Mouse (Mus musculus) heart, embryonic 10.5 days (tissue): ENCODE measurements at regions not wholly inside any gene's neighbourhood (a gene's known extent, or its start where the extent isn't known, plus 50 kb on each side); places are given as distances from the start of the nearest gene placed in this dataset.
A peak's percentile ranks its signal among the peaks of the same experiment; 100 is the strongest.

Source experiments
- DNase-seq: peaks from one replicate; pipeline ENCODE4 v3.0.0-alpha.2; 2017; ENCODE audit warnings: low spot score
- H3K27ac ChIP-seq: fragments of 300-500 bp; sonication (generic); 2 replicates; pipeline ENCODE4 v1.5.1; 2016; ENCODE audit warnings: mild to moderate bottlenecking
- H3K27me3 ChIP-seq: fragments of 300-500 bp; sonication (generic); 2 replicates; pipeline ENCODE4 v1.6.1; 2016; ENCODE audit warnings: mild to moderate bottlenecking; ENCODE audit not compliant: poor library complexity, insufficient read depth, severe bottlenecking
- H3K36me3 ChIP-seq: fragments of 300-500 bp; sonication (generic); 2 replicates; pipeline ENCODE4 v1.6.1; 2016; ENCODE audit warnings: mild to moderate bottlenecking, moderate library complexity
- H3K4me1 ChIP-seq: fragments of 300-500 bp; sonication (generic); 2 replicates; pipeline ENCODE4 v1.6.1; 2016; ENCODE audit warnings: mild to moderate bottlenecking
- H3K4me3 ChIP-seq: fragments of 300-500 bp; sonication (generic); 2 replicates; pipeline ENCODE4 v1.5.1; 2016; ENCODE audit warnings: mild to moderate bottlenecking, moderate library complexity
- H3K9me3 ChIP-seq: fragments of 300-500 bp; sonication (generic); 2 replicates; pipeline ENCODE4 v1.6.1; 2016; ENCODE audit warnings: mild to moderate bottlenecking, moderate library complexity
- WGBS: fragments of 180-500 bp; shearing (Covaris S2); methylation state at CpG from one replicate; pipeline ENCODE4 v1.1.7; 2016; 5-methylcytosine and 5-hydroxymethylcytosine counted together

GRCm38 (mm10) chr12:71401621-71402416, 92.1 kb downstream of the Dact1 start:
- Histone ChIP-seq H3K36me3 (no peaks in the 10 kb centered on the region), H3K9me3 (no peaks in the 10 kb centered on the region), H3K4me3 (no peak overlapping the region), H3K27ac (no peak overlapping the region), H3K27me3 (no peaks in the 10 kb centered on the region), H3K4me1 (peaks cover 19% of the 10 kb centered on the region)
- 20% methylated on average over 6 of the region's 6 CpGs for WGBS
- no peak for DNase-seq

- Histone ChIP-seq H3K27ac (no peak overlapping the region), H3K4me3 (no peak overlapping the region), H3K36me3 (no peaks in the 10 kb centered on the region), H3K4me1 (peaks cover 1% of the 10 kb centered on the region), H3K27me3 (no peaks in the 10 kb centered on the region), H3K9me3 (no peaks in the 10 kb centered on the region)
- WGBS = 37% methylated on average over 3 of the region's 3 CpGs
- DNase-seq = no peak
Measured at GRCm38 (mm10) chr12:71407294-71407693, 97.6 kb downstream of the Dact1 start.

GRCm38 (mm10) chr12:71408396-71409050, 98.8 kb downstream of the Dact1 start:
- H3K27ac ChIP-seq = no peak overlapping the region
- H3K9me3 ChIP-seq = no peaks in the 10 kb centered on the region
- 42% methylated on average over 3 of the region's 3 CpGs for WGBS
- 0 out of 2 replicates have a peak, but pooled peaks cover 3% of the 10 kb centered on the region for H3K27me3 ChIP-seq
- H3K4me3 ChIP-seq = no peak overlapping the region
- no peaks in the 10 kb centered on the region for H3K4me1 ChIP-seq
- no peaks in the 10 kb centered on the region for H3K36me3 ChIP-seq
- no peak for DNase-seq

- no peak overlapping the region for H3K27ac ChIP-seq
- no peaks in the 10 kb centered on the region for H3K9me3 ChIP-seq
- 75% methylated on average over 3 of the region's 3 CpGs for WGBS
- no peak overlapping the region for H3K4me3 ChIP-seq
- H3K36me3 ChIP-seq = no peaks in the 10 kb centered on the region
- 0 out of 2 replicates have a peak, but pooled peaks cover 3% of the 10 kb centered on the region for H3K27me3 ChIP-seq
- no peaks in the 10 kb centered on the region for H3K4me1 ChIP-seq
- no peak for DNase-seq
Measured at GRCm38 (mm10) chr12:71412331-71412730, 102.6 kb downstream of the Dact1 start.

- no peak overlapping the region for H3K27ac ChIP-seq
- no peak overlapping the region for H3K4me3 ChIP-seq
- no peaks in the 10 kb centered on the region for H3K9me3 ChIP-seq
- H3K36me3 ChIP-seq = no peaks in the 10 kb centered on the region
- 0 out of 2 replicates have a peak, but pooled peaks cover 3% of the 10 kb centered on the region for H3K27me3 ChIP-seq
- no peaks in the 10 kb centered on the region for H3K4me1 ChIP-seq
- DNase-seq = no peak
- WGBS = 87% methylated on average over 2 of the region's 2 CpGs
Measured at GRCm38 (mm10) chr12:71416968-71417367, 107.3 kb downstream of the Dact1 start.

- no peak for DNase-seq
- H3K27ac ChIP-seq = no peak overlapping the region
- H3K9me3 ChIP-seq = no peaks in the 10 kb centered on the region
- no peaks in the 10 kb centered on the region for H3K36me3 ChIP-seq
- H3K4me1 ChIP-seq = no peaks in the 10 kb centered on the region
- 69% methylated on average over 7 of the region's 7 CpGs for WGBS
- H3K27me3 ChIP-seq = no peaks in the 10 kb centered on the region
- H3K4me3 ChIP-seq = no peak overlapping the region
Measured at GRCm38 (mm10) chr12:71418186-71418585, 108.5 kb downstream of the Dact1 start.

GRCm38 (mm10) chr12:71419161-71419560, 109.5 kb downstream of the Dact1 start:
- H3K36me3 ChIP-seq = no peaks in the 10 kb centered on the region
- H3K27me3 ChIP-seq = no peaks in the 10 kb centered on the region
- H3K27ac ChIP-seq = no peak overlapping the region
- no peaks in the 10 kb centered on the region for H3K9me3 ChIP-seq
- no peak overlapping the region for H3K4me3 ChIP-seq
- 58% methylated on average over 4 of the region's 4 CpGs for WGBS
- no peaks in the 10 kb centered on the region for H3K4me1 ChIP-seq
- DNase-seq = no peak

- H3K4me1 ChIP-seq = peaks cover 44% of the 10 kb centered on the region
- DNase-seq = no peak
- H3K27me3 ChIP-seq = no peaks in the 10 kb centered on the region
- no peaks in the 10 kb centered on the region for H3K9me3 ChIP-seq
- no peaks in the 10 kb centered on the region for H3K36me3 ChIP-seq
- H3K27ac ChIP-seq = peak overlapping the region; percentile 79
- H3K4me3 ChIP-seq = peak overlapping the region; percentile 5; the same call in 1 of the 2 replicates
- 8% methylated on average over 10 of the region's 10 CpGs for WGBS
Measured at GRCm38 (mm10) chr12:71426023-71426719, 116.5 kb downstream of the Dact1 start.

GRCm38 (mm10) chr12:71427974-71428373, 118.3 kb downstream of the Dact1 start:
- no peak overlapping the region for H3K27ac ChIP-seq
- 65% methylated on average over 2 of the region's 2 CpGs for WGBS
- 0 out of 2 replicates have a peak, but pooled peaks cover 2% of the 10 kb centered on the region for H3K27me3 ChIP-seq
- H3K4me1 ChIP-seq = peaks cover 47% of the 10 kb centered on the region
- no peaks in the 10 kb centered on the region for H3K9me3 ChIP-seq
- H3K36me3 ChIP-seq = no peaks in the 10 kb centered on the region
- H3K4me3 ChIP-seq = no peak overlapping the region
- DNase-seq = no peak

- 0 out of 2 replicates have a peak, but pooled peaks cover 3% of the 10 kb centered on the region for H3K27me3 ChIP-seq
- DNase-seq = no peak
- H3K27ac ChIP-seq = no peak overlapping the region
- no peak overlapping the region for H3K4me3 ChIP-seq
- H3K36me3 ChIP-seq = no peaks in the 10 kb centered on the region
- WGBS = 44% methylated on average over 13 of the region's 13 CpGs
- no peaks in the 10 kb centered on the region for H3K9me3 ChIP-seq
- peaks cover 64% of the 10 kb centered on the region for H3K4me1 ChIP-seq
Measured at GRCm38 (mm10) chr12:71429561-71430200, 120.0 kb downstream of the Dact1 start.

- no peak overlapping the region for H3K27ac ChIP-seq
- no peak overlapping the region for H3K4me3 ChIP-seq
- 0 out of 2 replicates have a peak, but pooled peaks cover 3% of the 10 kb centered on the region for H3K27me3 ChIP-seq
- peaks cover 65% of the 10 kb centered on the region for H3K4me1 ChIP-seq
- no peaks in the 10 kb centered on the region for H3K9me3 ChIP-seq
- no peak for DNase-seq
- 41% methylated on average over 11 of the region's 11 CpGs for WGBS
- H3K36me3 ChIP-seq = no peaks in the 10 kb centered on the region
Measured at GRCm38 (mm10) chr12:71430331-71430730, 120.6 kb downstream of the Dact1 start.

GRCm38 (mm10) chr12:71431116-71431515, 121.4 kb downstream of the Dact1 start:
- 82% methylated on average over 8 of the region's 8 CpGs for WGBS
- Histone ChIP-seq H3K4me1 (peaks cover 59% of the 10 kb centered on the region), H3K9me3 (no peaks in the 10 kb centered on the region)

More at GRCm38 (mm10) chr12:71431116-71431515, 121.4 kb downstream of the Dact1 start:
- Histone ChIP-seq H3K36me3 (no peaks in the 10 kb centered on the region), H3K27ac (no peak overlapping the region), H3K27me3 (0 out of 2 replicates have a peak, but pooled peaks cover 3% of the 10 kb centered on the region), H3K4me3 (no peak overlapping the region)
- DNase-seq = no peak
